Mouse (Mus musculus) heart, embryonic 10.5 days (tissue): ENCODE measurements around the gene Phf23. TPM values are rescaled to one million over a fixed set of nuclear protein-coding genes. Genes with fewer than 3 reads are reported as not detected.

Experiments
- DNase-seq: peaks from one replicate; pipeline ENCODE4 v3.0.0-alpha.2; 2017; ENCODE audit warnings: low spot score
- H3K27ac ChIP-seq: fragments of 300-500 bp; sonication (generic); 2 replicates; pipeline ENCODE4 v1.5.1; 2016; ENCODE audit warnings: mild to moderate bottlenecking
- H3K27me3 ChIP-seq: fragments of 300-500 bp; sonication (generic); 2 replicates; pipeline ENCODE4 v1.6.1; 2016; ENCODE audit warnings: mild to moderate bottlenecking; ENCODE audit not compliant: poor library complexity, insufficient read depth, severe bottlenecking
- H3K36me3 ChIP-seq: fragments of 300-500 bp; sonication (generic); 2 replicates; pipeline ENCODE4 v1.6.1; 2016; ENCODE audit warnings: mild to moderate bottlenecking, moderate library complexity
- H3K4me1 ChIP-seq: fragments of 300-500 bp; sonication (generic); 2 replicates; pipeline ENCODE4 v1.6.1; 2016; ENCODE audit warnings: mild to moderate bottlenecking
- H3K4me3 ChIP-seq: fragments of 300-500 bp; sonication (generic); 2 replicates; pipeline ENCODE4 v1.5.1; 2016; ENCODE audit warnings: mild to moderate bottlenecking, moderate library complexity
- H3K9me3 ChIP-seq: fragments of 300-500 bp; sonication (generic); 2 replicates; pipeline ENCODE4 v1.6.1; 2016; ENCODE audit warnings: mild to moderate bottlenecking, moderate library complexity
- WGBS: fragments of 180-500 bp; shearing (Covaris S2); methylation state at CpG from one replicate; pipeline ENCODE4 v1.1.7; 2016; 5-methylcytosine and 5-hydroxymethylcytosine counted together
- polyA plus RNA-seq: library from polyadenylated mRNA; unstranded; fragments of >200 nt; fragmentation: Nextera tagmentation; extraction: Ambion mirVana; gene quantifications from 2 replicates; pipeline ENCODE4 v1.2.1, GENCODE M21; 2016

The Phf23 gene
- polyA plus RNA-seq, 1 experiment from 2014 or later, result 73.3 TPM

GRCm38 (mm10) chr11:69996161-69997061 is 834 bp downstream of the Phf23 start:
- peaks cover 46% of the 10 kb centered on the region for H3K36me3 ChIP-seq
- no peaks in the 10 kb centered on the region for H3K27me3 ChIP-seq
- H3K4me3 ChIP-seq, result peak overlapping the region; percentile 99
- 2% methylated on average over 64 of the region's 66 CpGs for WGBS
- no peaks in the 10 kb centered on the region for H3K9me3 ChIP-seq
- H3K27ac ChIP-seq, result peak overlapping the region; percentile 97
- peak; percentile 84 for DNase-seq
- H3K4me1 ChIP-seq, result peaks cover 38% of the 10 kb centered on the region

- Histone ChIP-seq H3K4me3 (peak overlapping the region; percentile 99), H3K27ac (peak overlapping the region; percentile 97), H3K4me1 (peaks cover 45% of the 10 kb centered on the region), H3K9me3 (no peaks in the 10 kb centered on the region), H3K36me3 (peaks cover 49% of the 10 kb centered on the region), H3K27me3 (no peaks in the 10 kb centered on the region)
- under 1% methylated on average over 40 of the region's 44 CpGs for WGBS
- peak; percentile 96 for DNase-seq
These were observed 1.5 kb downstream of the Phf23 start for GRCm38 (mm10) chr11:69997070-69997509.

DNA sequence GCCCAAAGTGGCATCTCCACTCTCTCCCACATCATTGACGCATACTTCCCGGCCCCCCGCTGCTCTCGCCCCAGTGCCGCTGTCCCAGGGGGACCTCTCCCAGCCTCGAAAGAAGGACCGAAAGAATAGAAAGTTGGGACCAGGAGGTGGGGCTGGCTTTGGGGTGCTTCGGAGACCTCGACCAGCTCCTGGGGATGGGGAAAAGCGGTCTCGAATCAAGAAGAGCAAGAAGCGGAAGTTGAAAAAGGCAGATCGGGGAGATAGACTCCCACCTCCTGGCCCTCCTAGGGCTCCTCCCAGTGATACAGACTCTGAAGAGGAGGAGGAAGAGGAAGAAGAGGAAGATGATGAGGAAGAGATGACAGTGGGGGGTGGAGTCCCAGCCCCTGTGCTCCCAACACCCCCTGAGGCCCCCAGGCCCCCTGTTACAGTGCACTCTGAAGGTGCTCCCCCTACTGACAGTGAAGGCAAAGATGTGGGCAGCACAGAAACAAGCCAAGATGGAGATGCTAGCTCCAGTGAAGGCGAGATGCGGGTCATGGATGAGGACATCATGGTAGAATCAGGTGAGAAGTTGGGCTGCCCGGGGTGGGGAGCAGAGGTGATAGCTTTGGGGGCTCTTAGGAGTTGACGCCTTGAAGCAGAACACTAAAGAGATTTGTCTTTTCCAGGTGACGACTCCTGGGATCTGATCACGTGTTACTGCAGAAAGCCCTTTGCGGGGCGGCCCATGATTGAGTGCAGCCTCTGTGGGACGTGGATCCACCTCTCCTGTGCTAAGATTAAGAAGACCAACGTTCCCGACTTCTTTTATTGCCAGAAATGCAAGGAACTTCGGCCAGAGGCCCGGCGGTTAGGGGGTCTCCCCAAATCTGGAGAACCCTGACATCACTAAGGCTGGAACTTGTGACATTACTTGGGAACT is 3.3 kb downstream of the Phf23 start:
- Histone ChIP-seq H3K27ac (no peak overlapping the region), H3K4me3 (0 out of 2 replicates have a peak overlapping the region, but pooled peaks have one; percentile 19), H3K36me3 (peaks cover 42% of the 10 kb centered on the region), H3K4me1 (peaks cover 49% of the 10 kb centered on the region), H3K9me3 (no peaks in the 10 kb centered on the region), H3K27me3 (no peaks in the 10 kb centered on the region)
- DNase-seq, result no peak
- WGBS, result 91% methylated on average over 27 of the region's 27 CpGs

DNA sequence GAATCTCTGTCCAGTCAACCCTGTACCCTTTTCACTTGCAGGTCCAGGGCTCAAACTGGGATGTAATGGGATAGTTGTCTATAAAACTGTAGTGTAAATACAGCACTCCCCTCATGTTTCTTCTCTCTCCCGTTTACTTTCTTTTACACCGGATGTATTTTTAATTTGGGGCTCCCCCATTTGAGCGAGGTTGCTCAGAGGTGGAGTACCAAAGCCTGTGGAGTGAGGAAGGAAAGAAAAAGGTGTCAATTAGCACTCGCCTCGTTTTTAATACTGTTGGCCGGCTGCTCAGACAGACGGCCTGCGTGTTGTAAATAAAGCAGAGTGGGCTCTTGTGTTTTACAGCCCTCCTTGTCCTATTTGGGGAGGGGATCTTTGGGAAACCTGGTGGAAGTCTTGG is 4.1 kb downstream of the Phf23 start:
- Histone ChIP-seq H3K27me3 (no peaks in the 10 kb centered on the region), H3K9me3 (no peaks in the 10 kb centered on the region), H3K4me3 (peak overlapping the region; percentile 80), H3K4me1 (peaks cover 52% of the 10 kb centered on the region), H3K27ac (0 out of 2 replicates have a peak overlapping the region, but pooled peaks have one; percentile 96), H3K36me3 (peaks cover 40% of the 10 kb centered on the region)
- 82% methylated on average over 8 of the region's 8 CpGs for WGBS
- no peak for DNase-seq

DNA sequence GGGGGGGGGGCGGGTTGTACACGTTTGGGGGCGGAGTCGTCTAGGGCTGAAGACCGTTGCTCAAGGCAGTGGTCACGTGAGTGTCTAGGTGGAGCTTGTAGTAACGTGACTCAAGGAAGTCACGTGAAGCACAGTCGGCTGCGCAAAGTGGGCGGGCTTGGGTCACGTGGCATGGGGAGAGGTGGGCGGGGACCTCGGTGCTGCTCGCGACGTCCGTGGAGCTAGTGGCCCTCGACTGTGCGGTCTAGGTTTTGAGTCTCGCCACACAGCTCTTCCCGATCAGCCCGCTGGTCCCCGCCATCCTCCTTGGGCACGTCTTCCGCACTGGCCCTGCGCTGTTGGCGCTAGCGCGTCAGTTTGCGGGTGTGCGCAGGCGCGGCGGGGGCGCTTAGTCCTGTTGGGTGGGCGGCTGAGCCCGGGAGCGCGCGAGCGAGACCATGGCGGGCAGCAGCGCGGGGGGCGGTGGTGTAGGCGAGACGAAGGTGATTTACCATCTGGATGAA is 4.9 kb downstream of the Phf23 start, which contains the start of gene Dvl2:
Gene Dvl2 (plus strand): TSS at position 200 of the 503 bp plus-strand sequence.
- under 1% methylated on average over 46 of the region's 48 CpGs for WGBS
- H3K9me3 ChIP-seq, result no peaks in the 10 kb centered on the region
- no peaks in the 10 kb centered on the region for H3K27me3 ChIP-seq
- peak; percentile 99 for DNase-seq
- H3K4me1 ChIP-seq, result peaks cover 49% of the 10 kb centered on the region
- H3K36me3 ChIP-seq, result peaks cover 45% of the 10 kb centered on the region
- H3K27ac ChIP-seq, result peak within 1 kb of the TSS; percentile 96
- peak within 1 kb of the TSS; percentile 80 for H3K4me3 ChIP-seq

GRCm38 (mm10) chr11:70001159-70001558 is 5.6 kb downstream of the Phf23 start:
- no peak for DNase-seq
- Histone ChIP-seq H3K4me1 (peaks cover 49% of the 10 kb centered on the region), H3K36me3 (peaks cover 52% of the 10 kb centered on the region), H3K27ac (peak overlapping the region; percentile 96), H3K4me3 (peak overlapping the region; percentile 80), H3K9me3 (no peaks in the 10 kb centered on the region), H3K27me3 (no peaks in the 10 kb centered on the region)
- 10% methylated on average over 8 of the region's 8 CpGs for WGBS

DNA sequence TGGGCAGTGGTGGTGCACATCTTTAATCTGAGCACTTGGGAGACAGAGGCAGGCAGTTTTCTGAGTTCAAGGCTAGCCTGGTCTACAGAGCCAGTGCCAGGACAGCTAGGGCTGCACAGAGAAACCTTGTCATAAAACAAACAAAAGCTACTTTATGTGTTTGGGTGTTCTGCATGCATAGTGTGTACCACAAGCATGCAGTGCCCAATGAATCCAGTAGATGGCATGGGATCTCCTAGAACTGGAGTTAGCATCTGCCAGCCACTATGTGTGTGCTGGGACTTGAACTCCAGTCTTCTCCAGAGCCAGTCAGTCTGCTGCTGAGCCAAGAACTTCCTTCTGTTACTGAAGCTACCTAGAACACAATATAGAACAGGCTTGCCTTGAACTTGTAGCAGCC is 6.3 kb downstream of the Phf23 start:
- Histone ChIP-seq H3K4me3 (peak overlapping the region; percentile 80), H3K27ac (no peak overlapping the region), H3K36me3 (peaks cover 59% of the 10 kb centered on the region), H3K27me3 (no peaks in the 10 kb centered on the region), H3K4me1 (peaks cover 49% of the 10 kb centered on the region), H3K9me3 (no peaks in the 10 kb centered on the region)
- DNase-seq, result no peak

- no peak for DNase-seq
- Histone ChIP-seq H3K27ac (no peak overlapping the region), H3K4me1 (peaks cover 43% of the 10 kb centered on the region), H3K36me3 (peaks cover 65% of the 10 kb centered on the region), H3K9me3 (no peaks in the 10 kb centered on the region), H3K27me3 (no peaks in the 10 kb centered on the region), H3K4me3 (peak overlapping the region; percentile 80)
- WGBS, result 92% methylated on average over 2 of the region's 2 CpGs
These were observed 6.9 kb downstream of the Phf23 start for GRCm38 (mm10) chr11:70002471-70002870.

GRCm38 (mm10) chr11:70005521-70005920 is 9.9 kb downstream of the Phf23 start:
- no peak overlapping the region for H3K27ac ChIP-seq
- no peak for DNase-seq
- H3K36me3 ChIP-seq, result peaks cover 69% of the 10 kb centered on the region
- peaks cover 26% of the 10 kb centered on the region for H3K4me1 ChIP-seq
- WGBS, result 55% methylated on average over 5 of the region's 5 CpGs
- no peaks in the 10 kb centered on the region for H3K9me3 ChIP-seq
- H3K4me3 ChIP-seq, result no peak overlapping the region
- H3K27me3 ChIP-seq, result no peaks in the 10 kb centered on the region

- Histone ChIP-seq H3K27me3 (no peaks in the 10 kb centered on the region), H3K4me3 (no peak overlapping the region), H3K4me1 (peaks cover 13% of the 10 kb centered on the region), H3K36me3 (peaks cover 85% of the 10 kb centered on the region), H3K9me3 (no peaks in the 10 kb centered on the region), H3K27ac (no peak overlapping the region)
- whole genome bisulfite sequencing, result 94% methylated on average over 6 of the region's 6 CpGs
- no peak for DNase-seq
These were observed 14.5 kb downstream of the Phf23 start for GRCm38 (mm10) chr11:70010033-70010432.

- DNase-seq, result no peak
- Histone ChIP-seq H3K27me3 (no peaks in the 10 kb centered on the region), H3K4me3 (no peak overlapping the region), H3K27ac (no peak overlapping the region), H3K4me1 (peaks cover 13% of the 10 kb centered on the region), H3K36me3 (peaks cover 80% of the 10 kb centered on the region), H3K9me3 (no peaks in the 10 kb centered on the region)
- 86% methylated on average over 12 of the region's 12 CpGs for WGBS
These were observed 15.0 kb downstream of the Phf23 start for GRCm38 (mm10) chr11:70010548-70010947.

DNA sequence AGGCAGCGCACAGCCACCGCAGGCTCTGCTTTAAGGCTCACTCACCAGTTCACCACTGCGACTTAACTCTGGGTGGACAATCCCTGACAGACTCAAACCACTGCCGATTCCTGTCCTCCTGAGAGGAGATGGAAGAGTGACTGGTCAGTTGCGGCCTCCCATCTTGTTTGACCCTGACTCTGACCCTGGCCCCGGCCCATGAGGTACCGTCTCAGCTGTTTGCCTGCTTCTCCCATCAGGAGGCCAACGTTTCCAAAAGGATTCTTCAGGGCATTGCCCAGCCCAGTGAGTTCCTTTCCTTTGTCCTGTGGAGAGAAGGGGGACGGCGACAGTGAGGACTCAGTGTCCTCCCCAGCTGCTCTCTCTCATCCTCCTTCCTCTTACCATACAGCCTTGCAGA is 15.4 kb downstream of the Phf23 start:
- H3K27me3 ChIP-seq, result no peaks in the 10 kb centered on the region
- WGBS, result 88% methylated on average over 10 of the region's 10 CpGs
- peaks cover 13% of the 10 kb centered on the region for H3K4me1 ChIP-seq
- H3K4me3 ChIP-seq, result no peak overlapping the region
- H3K27ac ChIP-seq, result no peak overlapping the region
- H3K9me3 ChIP-seq, result no peaks in the 10 kb centered on the region
- H3K36me3 ChIP-seq, result peaks cover 76% of the 10 kb centered on the region
- DNase-seq, result no peak
